Mouse (Mus musculus): ENCODE measurements around the gene Trim80.
"Not testable (repeated sequence)": the region's sequence is repeated elsewhere in the genome, so short reads cannot be mapped to it uniquely, and the experiment has no call there.

DNA sequence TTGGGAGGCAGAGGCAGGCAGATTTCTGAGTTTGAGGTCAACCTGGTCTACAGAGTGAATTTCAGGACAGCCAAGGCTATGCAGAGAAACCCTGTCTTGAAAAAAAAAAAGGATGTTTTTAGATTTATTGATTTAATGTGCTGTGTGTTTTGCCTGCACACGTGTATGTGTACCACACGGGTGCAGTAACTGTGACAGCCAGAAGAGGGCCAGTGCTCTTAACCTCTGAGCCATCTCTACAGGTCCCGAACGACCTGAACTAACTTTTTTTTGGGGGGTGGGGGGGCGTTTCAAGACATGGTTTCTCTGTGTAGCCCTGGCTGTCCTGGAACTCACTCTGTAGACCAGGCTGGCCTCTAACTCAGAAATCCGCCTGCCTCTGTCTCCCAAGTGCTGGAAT lies 14.5 kb downstream of the Trim80 start:
- not testable (repeated sequence) for TF ChIP-seq POLR2A (IDR thresholded peaks at IDR 0.05; ENCODE audit: insufficient read length, low read depth); CEBPB (IDR thresholded peaks at IDR 0.05; ENCODE audit: insufficient read depth, poor library complexity, severe bottlenecking); POLR2AphosphoS2 (IDR thresholded peaks at IDR 0.05; ENCODE audit: insufficient read length, low read depth); E2F4 (IDR thresholded peaks at IDR 0.05; ENCODE audit: insufficient read depth); MAX (IDR thresholded peaks at IDR 0.05; ENCODE audit: low read depth); MYOG (IDR thresholded peaks at IDR 0.05; ENCODE audit: control insufficient read depth in 1 of 3, insufficient read depth in 1 of 3, insufficient read length in 2 of 3, low read depth in 2 of 3)
